Mouse (Mus musculus): ENCODE results near the gene Gdf9.

GRCm38 (mm10) chr11:53425711-53426255, 5.0 kb upstream of the Gdf9 start:
- TF ChIP-seq CTCF (IDR thresholded peaks at IDR 0.05; ENCODE audit: borderline replicate concordance, control insufficient read depth, extremely low read depth, insufficient read depth, low read length, poor library complexity) (no peak), POLR2A (IDR thresholded peaks at IDR 0.05; ENCODE audit: control insufficient read depth, extremely low read depth, insufficient read depth, low read length, poor library complexity) (no peak)

Measured in thymus, adult 2 months (tissue).